18 mouse cellular contexts compared by ENCODE assay signal in genomic region chr2:56959695-56960094, GRCm38 (mm10).
A peak's percentile ranks its signal among the peaks of the same experiment; 100 is the strongest.
DNase-seq lines count a peak whose midpoint lies in the region; ATAC-seq and TF ChIP-seq lines count a peak whose summit lies in the region.
"Had no signal": no experiment of that assay in that cellular context is flagged by ENCODE, and none has a peak within 500 bp of the region (broad histone marks: within the 10 kb centered on the region; RNA-seq: fewer than 3 reads in every experiment).

No protein-coding gene starts in this region.

- H3K27ac ChIP-seq in neural tube, embryonic 12.5 days: no peak overlapping the region
- H3K27ac ChIP-seq in hindbrain, embryonic 15.5 days (replicated peaks): peak overlapping the region; percentile 38; the same call in 1 of the 2 replicates
- no peak overlapping the region for H3K27ac ChIP-seq in midbrain, postnatal 0 days (ENCODE audit: low read depth, low read length)
- H3K27ac ChIP-seq: stomach, embryonic 15.5 days had no signal

- no peaks in the 10 kb centered on the region for H3K27me3 ChIP-seq in neural tube, embryonic 12.5 days (replicated peaks)
- H3K27me3 ChIP-seq in hindbrain, embryonic 15.5 days: no peaks in the 10 kb centered on the region
- H3K27me3 ChIP-seq in midbrain, postnatal 0 days (ENCODE audit: insufficient read depth, low read length): no peaks in the 10 kb centered on the region
- H3K27me3 ChIP-seq: stomach, embryonic 15.5 days had no signal

- 46% methylated on average over 4 of the region's 4 CpGs for WGBS in neural tube, embryonic 12.5 days
- 30% methylated on average over 4 of the region's 4 CpGs for WGBS in hindbrain, embryonic 15.5 days
- WGBS in midbrain, postnatal 0 days: 43% methylated on average over 4 of the region's 4 CpGs

- no peak overlapping the region for H3K4me2 ChIP-seq in neural tube, embryonic 12.5 days (replicated peaks)
- H3K4me2 ChIP-seq in hindbrain, embryonic 15.5 days: peak overlapping the region; percentile 40
- no peak overlapping the region for H3K4me2 ChIP-seq in midbrain, postnatal 0 days (ENCODE audit: low read depth, low read length, poor library complexity, severe bottlenecking)
- H3K4me2 ChIP-seq: liver, embryonic 11.5 days; stomach, embryonic 15.5 days had no signal

- ATAC-seq in neural tube, embryonic 12.5 days (ENCODE audit: low FRiP score, low read depth): peak; percentile 69
- ATAC-seq in hindbrain, embryonic 15.5 days (ENCODE audit: low FRiP score, low read depth): peak; percentile 42; the same call in 1 of the 2 replicates
- ATAC-seq in midbrain, postnatal 0 days (ENCODE audit: low FRiP score): no peak

- no peaks in the 10 kb centered on the region for H3K4me1 ChIP-seq in neural tube, embryonic 12.5 days
- peaks cover 7% of the 10 kb centered on the region for H3K4me1 ChIP-seq in hindbrain, embryonic 15.5 days (replicated peaks)
- no peaks in the 10 kb centered on the region for H3K4me1 ChIP-seq in midbrain, postnatal 0 days (ENCODE audit: insufficient read depth, low read length)
- H3K4me1 ChIP-seq: stomach, embryonic 15.5 days had no signal

- H3K36me3 ChIP-seq in neural tube, embryonic 12.5 days: no peaks in the 10 kb centered on the region
- no peaks in the 10 kb centered on the region for H3K36me3 ChIP-seq in hindbrain, embryonic 15.5 days
- H3K36me3 ChIP-seq in midbrain, postnatal 0 days (ENCODE audit: insufficient read depth, low read length): no peaks in the 10 kb centered on the region
- H3K36me3 ChIP-seq: stomach, embryonic 15.5 days had no signal

- H3K4me3 ChIP-seq in neural tube, embryonic 12.5 days: no peak overlapping the region
- H3K4me3 ChIP-seq in hindbrain, embryonic 15.5 days: no peak overlapping the region
- no peak overlapping the region for H3K4me3 ChIP-seq in midbrain, postnatal 0 days (ENCODE audit: low read depth, low read length)
- H3K4me3 ChIP-seq: erythroblast, embryonic 14.5 days; stomach, embryonic 15.5 days had no signal

- H3K9ac ChIP-seq in neural tube, embryonic 12.5 days: no peak overlapping the region
- H3K9ac ChIP-seq in hindbrain, embryonic 15.5 days: no peak overlapping the region
- no peak overlapping the region for H3K9ac ChIP-seq in midbrain, postnatal 0 days (replicated peaks; ENCODE audit: low read length, poor library complexity, severe bottlenecking)
- H3K9ac ChIP-seq: stomach, embryonic 15.5 days had no signal

- DNase-seq in neural tube, embryonic 10.5 days (ENCODE audit: extremely low spot score, low spot score): no peak
- peak; percentile 15 for DNase-seq in midbrain, postnatal 0 days (ENCODE audit: low spot score)
- no peak for DNase-seq in left cerebral cortex, adult 18-20 months (ENCODE audit: low spot score in 2 of 2)
- no peak for DNase-seq in layer of hippocampus, postnatal 36 days
- no peak for DNase-seq in right cerebral cortex, postnatal 10 days (ENCODE audit: low spot score in 2 of 2)
- DNase-seq: adrenal gland, postnatal 10 days; cerebellum, adult 8-10 months; heart, adult 18-20 months; kidney, adult 18-20 months; kidney, postnatal 25 days; lung, adult 2 months; lung, postnatal 36 days; thymus, adult 2 months had no signal

- no peak for TF ChIP-seq CTCF in midbrain, postnatal 0 days (IDR thresholded peaks at IDR 0.05)

- no peaks in the 10 kb centered on the region for H3K9me3 ChIP-seq in neural tube, embryonic 12.5 days
- H3K9me3 ChIP-seq in hindbrain, embryonic 15.5 days: no peaks in the 10 kb centered on the region
- no peaks in the 10 kb centered on the region for H3K9me3 ChIP-seq in midbrain, postnatal 0 days (ENCODE audit: low read length)
- H3K9me3 ChIP-seq: stomach, embryonic 15.5 days had no signal
